Mouse (Mus musculus) G1E (cell line): Measurements from ENCODE around the gene Agap1.

Experiments
- CTCF ChIP-seq: IDR thresholded peaks from 2 replicates; pipeline ENCODE4 v1.5.1; 2012; ENCODE audit warnings: low read depth, low read length, inconsistent platforms, mixed read lengths
- GATA1 ChIP-seq: IDR thresholded peaks from 2 replicates; pipeline ENCODE4 v1.6.1; 2012; ENCODE audit warnings: borderline replicate concordance, low read length, inconsistent platforms, mixed read lengths
- GATA2 ChIP-seq: IDR thresholded peaks from 2 replicates; pipeline ENCODE4 v1.6.1; 2012; ENCODE audit warnings: low read depth, low read length, inconsistent platforms, borderline replicate concordance
- POLR2AphosphoS5 ChIP-seq: IDR thresholded peaks from 2 replicates; pipeline ENCODE4 v1.6.1; 2012; ENCODE audit warnings: low read depth, low read length, inconsistent platforms; ENCODE audit not compliant: insufficient replicate concordance
- TAL1 ChIP-seq: conservative IDR thresholded peaks from 2 replicates; pipeline ENCODE4 v1.6.1; 2012; ENCODE audit warnings: low read depth, low read length, inconsistent platforms, mixed read lengths

DNA sequence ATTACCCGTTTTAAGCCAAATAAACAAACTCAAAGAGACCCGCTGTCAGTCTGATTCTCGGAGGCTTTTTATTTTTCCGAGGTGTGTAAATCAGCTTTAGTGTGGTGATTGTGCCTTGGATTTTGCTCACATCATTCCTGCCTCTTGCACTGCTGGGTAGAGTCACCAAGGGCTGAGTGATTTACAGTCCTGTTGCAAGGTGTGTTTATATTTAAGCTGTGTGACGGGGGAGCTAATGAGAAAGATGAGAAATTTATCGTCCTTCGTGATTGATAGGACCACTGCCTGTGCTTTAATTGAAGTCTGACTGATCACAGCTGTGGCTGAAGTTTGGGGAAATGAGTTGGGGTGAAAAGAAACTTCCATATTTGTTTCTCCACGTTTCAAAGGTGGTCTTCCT, 192.9 kb downstream of the Agap1 start:
- no peak for TF ChIP-seq CTCF
- TF ChIP-seq GATA2 = no peak
- no peak for TF ChIP-seq TAL1
- TF ChIP-seq GATA1 = no peak
- TF ChIP-seq POLR2AphosphoS5 = no peak
